Mouse (Mus musculus) kidney, adult 2 months (tissue): Measurements from ENCODE around the gene Eif4e1b. TPM values are rescaled to one million over a fixed set of nuclear protein-coding genes. Genes with fewer than 3 reads are reported as not detected.
A peak's percentile ranks its signal among the peaks of the same experiment; 100 is the strongest.

Source experiments
- DNase-seq: peaks from one replicate; pipeline ENCODE4 v3.0.0; 2021
- H3K27ac ChIP-seq: fragments of 200-500 bp; 2 replicates; pipeline ENCODE4 v1.5.1; 2012; ENCODE audit warnings: low read depth, low read length, control low read depth, inconsistent platforms; ENCODE audit not compliant: insufficient read depth
- H3K27me3 ChIP-seq: fragments of 200-500 bp; replicated peaks from 2 replicates; pipeline ENCODE4 v1.6.1; 2012; ENCODE audit warnings: mild to moderate bottlenecking, moderate library complexity, low read length, inconsistent platforms; ENCODE audit not compliant: control insufficient read depth, insufficient read depth
- H3K36me3 ChIP-seq: fragments of 200-500 bp; 2 replicates; pipeline ENCODE4 v1.6.1; 2012; ENCODE audit warnings: mild to moderate bottlenecking, moderate library complexity, low read length, inconsistent platforms; ENCODE audit not compliant: control insufficient read depth, insufficient read depth
- H3K4me1 ChIP-seq: fragments of 200-500 bp; 2 replicates; pipeline ENCODE4 v1.6.1; 2011; ENCODE audit warnings: low read length; ENCODE audit not compliant: control insufficient read depth, insufficient read depth
- H3K4me3 ChIP-seq: fragments of 200-500 bp; 2 replicates; pipeline ENCODE4 v1.5.1; 2011; ENCODE audit warnings: mild to moderate bottlenecking, low read depth, low read length, control low read depth; ENCODE audit not compliant: insufficient read depth
- CTCF ChIP-seq: fragments of 200-500 bp; conservative IDR thresholded peaks from 2 replicates; pipeline ENCODE4 v1.5.1; 2011; ENCODE audit warnings: low read depth, mild to moderate bottlenecking, control low read depth, low read length, moderate library complexity, mixed read lengths; ENCODE audit not compliant: insufficient read depth, insufficient read length
- POLR2A ChIP-seq: fragments of 200-500 bp; IDR thresholded peaks from one replicate; pipeline ENCODE4 v1.6.1; 2011; ENCODE audit warnings: low read depth, low read length, control low read depth
- WGBS: fragments of 180-500 bp; shearing (Covaris S2); methylation state at CpG from one replicate; pipeline ENCODE4 v1.1.7; 2018; 5-methylcytosine and 5-hydroxymethylcytosine counted together
- polyA plus RNA-seq: library from polyadenylated mRNA; depleted of rRNA; stranded (reverse); fragments of >200 nt; gene quantifications from 2 replicates; pipeline ENCODE4 v1.2.3, GENCODE M21; 2012

The Eif4e1b gene
- polyA plus RNA-seq, 1 experiment: not detected

- Histone ChIP-seq H3K36me3 (no peaks in the 10 kb centered on the region), H3K4me1 (no peaks in the 10 kb centered on the region), H3K4me3 (no peak overlapping the region), H3K27ac (no peak overlapping the region), H3K27me3 (no peaks in the 10 kb centered on the region)
- 43% methylated on average over 21 of the region's 21 CpGs for WGBS
- TF ChIP-seq CTCF (peak; percentile 13; the same call in 1 of the 2 replicates), POLR2A (no peak)
- DNase-seq: no peak
These were observed 21.5 kb downstream of the Eif4e1b start for GRCm38 (mm10) chr13:54805134-54805838.

DNA sequence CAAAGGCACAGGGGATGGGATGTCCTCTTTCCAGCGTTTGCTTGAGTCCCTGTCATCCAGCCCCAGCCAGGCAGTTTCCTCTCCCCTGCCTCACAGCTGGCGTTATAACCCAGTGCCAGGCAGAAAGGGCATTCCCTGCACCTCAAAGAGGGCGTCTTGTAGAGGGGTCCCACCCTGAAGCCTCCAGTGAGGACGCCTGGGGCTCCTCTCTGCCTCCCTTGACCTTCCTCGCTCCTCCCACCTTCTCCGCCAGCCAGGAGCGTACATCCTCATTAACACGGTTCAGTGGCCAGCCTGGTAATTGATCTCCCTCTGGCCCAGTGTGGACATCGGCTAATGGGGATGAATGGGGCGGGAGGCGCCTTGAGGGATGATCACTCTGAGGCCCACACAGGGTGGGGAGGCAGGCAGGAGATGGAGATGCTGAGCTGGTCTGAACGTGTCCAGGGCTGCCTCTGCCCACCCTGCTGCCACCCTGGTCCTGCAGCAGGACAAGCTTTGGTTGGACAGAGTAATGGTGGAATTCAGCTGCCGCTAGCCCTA, 22.7 kb downstream of the Eif4e1b start:
- Histone ChIP-seq H3K27me3 (no peaks in the 10 kb centered on the region), H3K36me3 (no peaks in the 10 kb centered on the region), H3K4me1 (no peaks in the 10 kb centered on the region), H3K4me3 (no peak overlapping the region), H3K27ac (no peak overlapping the region)
- 12% methylated on average over 13 of the region's 13 CpGs for WGBS
- TF ChIP-seq POLR2A (no peak), CTCF (no peak)
- DNase-seq: no peak

- DNase-seq: no peak
- Histone ChIP-seq H3K27ac (no peak overlapping the region), H3K4me3 (no peak overlapping the region), H3K27me3 (no peaks in the 10 kb centered on the region), H3K4me1 (no peaks in the 10 kb centered on the region), H3K36me3 (no peaks in the 10 kb centered on the region)
- TF ChIP-seq POLR2A (no peak), CTCF (no peak)
- 79% methylated on average over 12 of the region's 12 CpGs for WGBS
These were observed 24.3 kb downstream of the Eif4e1b start for GRCm38 (mm10) chr13:54808067-54808466.

GRCm38 (mm10) chr13:54811476-54811875, 27.7 kb downstream of the Eif4e1b start:
- Histone ChIP-seq H3K4me1 (no peaks in the 10 kb centered on the region), H3K36me3 (no peaks in the 10 kb centered on the region), H3K27me3 (no peaks in the 10 kb centered on the region), H3K27ac (no peak overlapping the region), H3K4me3 (no peak overlapping the region)
- no peak for TF ChIP-seq CTCF
- TF ChIP-seq POLR2A: no peak
- WGBS: 46% methylated on average over 7 of the region's 7 CpGs
- DNase-seq: no peak

DNA sequence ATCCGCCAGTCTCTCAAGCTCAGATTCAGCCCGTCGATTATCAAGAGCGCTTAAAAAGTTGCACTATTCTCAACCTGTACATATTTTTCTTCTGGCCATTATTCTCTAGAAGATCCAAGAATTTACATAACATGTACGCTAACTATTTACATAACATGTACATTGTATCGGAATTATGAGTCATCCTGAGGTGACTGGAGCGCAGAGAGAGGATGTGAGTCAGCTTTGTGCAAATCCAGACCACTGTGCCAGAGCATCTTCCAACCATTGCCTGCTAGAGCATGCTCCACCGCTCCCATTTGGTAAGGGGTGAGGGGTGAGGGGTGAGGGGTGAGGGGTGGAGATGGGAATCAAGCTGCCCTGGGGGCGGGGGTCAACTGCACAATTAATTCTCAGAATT, 29.6 kb downstream of the Eif4e1b start:
- 81% methylated on average over 9 of the region's 9 CpGs for WGBS
- no peak for TF ChIP-seq POLR2A
- TF ChIP-seq CTCF: no peak
- DNase-seq: no peak

GRCm38 (mm10) chr13:54818399-54819254, 34.8 kb downstream of the Eif4e1b start:
- 30% methylated on average over 17 of the region's 17 CpGs for WGBS
- no peak for TF ChIP-seq POLR2A
- TF ChIP-seq CTCF: no peak
- H3K27me3 ChIP-seq: no peaks in the 10 kb centered on the region
- no peaks in the 10 kb centered on the region for H3K36me3 ChIP-seq
- DNase-seq: no peak
- no peak overlapping the region for H3K27ac ChIP-seq
- no peak overlapping the region for H3K4me3 ChIP-seq
- H3K4me1 ChIP-seq: no peaks in the 10 kb centered on the region

More for the DNA sequence above, 29.6 kb downstream of the Eif4e1b start:
- no peaks in the 10 kb centered on the region for H3K27me3 ChIP-seq
- no peaks in the 10 kb centered on the region for H3K36me3 ChIP-seq
- no peak overlapping the region for H3K4me3 ChIP-seq
- H3K27ac ChIP-seq: no peak overlapping the region
- no peaks in the 10 kb centered on the region for H3K4me1 ChIP-seq

DNA sequence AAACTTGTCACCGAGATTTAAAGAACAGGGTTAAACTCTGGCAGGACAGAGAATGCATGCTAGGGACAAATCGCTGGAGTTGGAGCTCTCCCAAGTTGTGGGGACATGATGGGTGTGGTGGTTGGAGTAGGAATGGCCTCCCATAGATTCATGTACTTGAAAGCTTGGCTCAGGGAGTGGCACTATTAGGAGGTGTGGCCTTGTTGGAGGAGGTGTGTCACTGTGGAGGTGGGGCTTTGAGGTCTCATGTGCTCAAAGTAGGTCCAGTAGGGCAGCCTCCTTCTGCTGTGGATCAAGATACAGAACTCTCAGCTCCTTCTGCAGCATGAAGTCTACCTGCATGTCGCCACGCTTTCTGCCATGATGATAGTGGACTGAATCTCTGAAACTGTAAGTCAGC, 37.3 kb downstream of the Eif4e1b start:
- no peak overlapping the region for H3K4me3 ChIP-seq
- no peaks in the 10 kb centered on the region for H3K27me3 ChIP-seq
- WGBS: 86% methylated on average over 4 of the region's 4 CpGs
- H3K27ac ChIP-seq: no peak overlapping the region
- no peaks in the 10 kb centered on the region for H3K36me3 ChIP-seq
- H3K4me1 ChIP-seq: no peaks in the 10 kb centered on the region
- no peak for DNase-seq
- no peak for TF ChIP-seq CTCF
- no peak for TF ChIP-seq POLR2A
